Mouse (Mus musculus): ENCODE measurements around the gene Snhg11.

The Snhg11 gene

DNA sequence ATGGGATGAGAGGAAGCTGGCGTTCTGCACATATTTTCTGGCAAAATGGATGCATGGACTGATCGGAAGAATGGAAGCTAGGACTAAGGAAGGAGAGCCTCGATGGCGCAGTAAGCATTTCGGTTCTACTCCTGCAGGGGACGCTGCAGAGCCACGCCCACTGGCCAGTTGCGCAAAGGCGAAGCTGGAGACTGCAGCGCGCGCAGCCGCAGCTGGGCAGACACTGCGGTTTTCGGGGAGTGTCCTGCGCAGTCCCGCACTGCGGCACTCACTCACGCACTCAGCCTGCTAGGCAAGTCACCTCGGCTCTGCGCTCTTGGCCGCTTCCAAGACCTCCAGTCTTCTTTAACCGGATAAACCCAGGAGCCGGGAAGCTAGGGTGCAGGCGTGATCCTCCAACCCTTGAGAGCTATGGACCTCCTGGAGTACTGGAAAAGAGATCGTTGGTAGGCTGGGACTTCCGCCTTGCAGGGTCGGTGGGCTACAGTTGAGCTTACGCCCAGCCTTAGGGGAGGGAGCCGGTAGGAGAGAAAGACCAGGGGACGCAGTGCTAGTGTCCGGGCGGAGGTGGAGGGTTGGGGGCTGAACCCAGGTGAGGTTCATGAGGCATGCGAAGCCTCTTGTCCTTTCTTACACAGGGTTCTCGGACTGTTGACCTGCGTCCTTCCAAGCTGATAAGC, at the start of gene Snhg11:
TSS of gene Snhg11 (plus strand) at position 196 of the 680 bp plus-strand sequence.
- peak; percentile 86 for DNase-seq (ENCODE audit: low spot score)

DNA sequence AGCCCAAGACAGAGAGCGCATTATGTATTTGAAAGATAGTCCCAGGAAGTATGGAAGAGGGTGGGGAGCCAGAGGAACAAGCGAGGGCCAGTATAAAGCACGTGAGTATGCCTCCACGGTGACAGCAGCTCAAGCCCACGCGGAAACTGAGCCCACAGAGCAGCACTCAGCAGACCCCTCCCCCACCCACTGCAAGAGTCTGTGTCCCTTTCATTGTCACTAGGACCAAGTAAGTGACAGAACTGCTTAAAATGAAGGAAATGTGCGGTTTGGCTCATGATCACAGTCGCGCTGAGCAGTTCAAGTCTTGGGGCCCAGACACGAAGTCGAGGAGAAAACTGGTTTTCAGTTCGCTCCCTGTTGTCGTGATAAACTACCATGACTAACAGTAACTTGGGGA, 41.1 kb upstream of the Snhg11 start:
- no peak for DNase-seq (ENCODE audit: low spot score)

DNA sequence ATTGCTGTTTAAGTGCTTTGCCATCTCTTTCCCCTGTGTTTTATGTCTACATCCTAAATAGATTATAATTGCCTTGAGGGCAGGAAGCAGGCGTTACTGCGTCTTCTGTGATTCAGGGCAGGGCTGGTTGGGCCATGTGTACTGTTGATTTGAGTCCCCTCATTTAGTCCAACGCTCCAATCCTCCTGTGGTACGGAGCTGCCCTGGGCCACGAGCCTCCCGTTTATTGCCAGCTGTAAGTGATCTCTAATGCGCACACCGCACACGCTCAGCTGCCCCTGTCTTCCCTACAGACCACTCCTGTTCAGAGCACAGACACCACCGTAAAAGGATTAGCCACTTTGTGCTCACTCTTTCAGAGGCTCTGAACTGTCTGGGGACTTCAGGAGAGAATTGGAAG, 37.7 kb upstream of the Snhg11 start:
- no peak for DNase-seq (ENCODE audit: low spot score)

DNA sequence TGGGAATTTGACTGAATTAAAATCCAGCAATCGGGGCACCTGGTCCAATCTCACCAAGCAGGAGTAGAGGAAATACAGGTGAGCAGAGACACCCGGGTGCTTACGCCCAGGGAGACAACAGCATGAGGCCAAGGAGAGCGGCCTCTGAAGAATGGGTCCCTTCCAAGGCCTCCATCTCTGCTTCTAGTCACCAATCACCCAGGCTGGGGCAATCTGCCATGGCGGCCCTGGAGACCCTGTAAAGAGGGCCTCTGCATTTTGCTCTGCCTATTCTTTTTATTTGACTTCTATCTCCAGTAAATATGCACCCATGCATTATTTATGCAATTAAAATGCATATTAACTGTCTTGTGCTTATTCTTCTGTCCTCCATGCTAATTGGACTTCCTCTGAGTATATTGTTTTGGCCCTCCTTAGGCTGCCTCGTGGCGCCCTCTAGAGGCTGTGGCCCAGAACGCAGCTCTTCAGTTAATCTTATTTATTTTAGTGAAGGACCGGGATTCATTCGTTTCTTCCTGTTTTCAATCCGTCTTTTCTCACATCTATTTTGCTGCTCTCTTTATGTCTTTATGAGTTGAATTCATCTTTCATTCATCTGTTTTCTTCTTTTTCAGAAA, 35.4 kb upstream of the Snhg11 start:
- DNase-seq (ENCODE audit: low spot score) = peak; percentile 78

DNA sequence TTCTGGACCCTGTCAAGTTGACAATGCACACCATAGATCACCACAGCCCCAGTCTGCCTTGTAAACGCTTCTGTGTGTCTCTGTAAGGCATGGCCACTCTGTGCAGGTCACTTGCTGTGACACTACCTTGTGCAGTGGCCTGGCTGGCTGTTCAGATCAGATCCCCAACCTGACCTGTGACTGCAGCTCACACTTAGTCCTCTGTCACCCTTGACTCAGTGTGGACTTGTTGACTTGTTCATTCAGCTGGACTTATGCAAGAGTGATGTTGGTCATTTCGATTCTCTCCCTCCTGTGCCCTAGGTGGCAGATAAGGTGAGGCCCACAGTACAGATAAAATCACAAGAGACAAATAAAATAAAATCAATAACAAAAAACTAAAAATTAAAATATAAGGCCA, 34.1 kb upstream of the Snhg11 start:
- no peak for DNase-seq (ENCODE audit: low spot score)

DNA sequence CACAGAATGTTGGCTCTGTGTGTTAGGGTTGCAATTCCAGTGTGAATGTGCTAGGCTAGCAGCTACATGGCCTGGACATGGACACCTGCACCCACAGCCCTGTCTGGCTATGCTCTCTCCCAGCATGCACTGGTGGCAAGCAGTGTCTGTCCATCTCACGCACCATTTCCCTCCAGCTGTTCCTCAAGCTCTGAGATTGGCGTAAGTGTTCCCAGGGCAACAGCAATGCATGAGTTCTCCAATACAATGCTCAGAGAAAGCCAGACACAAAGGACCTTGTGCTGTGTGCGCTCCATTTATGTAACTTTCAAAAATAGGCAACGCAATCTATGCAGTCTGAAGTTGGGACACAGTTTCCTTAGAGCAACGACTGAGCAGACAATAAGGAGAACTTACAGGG, 31.9 kb upstream of the Snhg11 start:
- peak; percentile 77 for DNase-seq (ENCODE audit: low spot score)

DNA sequence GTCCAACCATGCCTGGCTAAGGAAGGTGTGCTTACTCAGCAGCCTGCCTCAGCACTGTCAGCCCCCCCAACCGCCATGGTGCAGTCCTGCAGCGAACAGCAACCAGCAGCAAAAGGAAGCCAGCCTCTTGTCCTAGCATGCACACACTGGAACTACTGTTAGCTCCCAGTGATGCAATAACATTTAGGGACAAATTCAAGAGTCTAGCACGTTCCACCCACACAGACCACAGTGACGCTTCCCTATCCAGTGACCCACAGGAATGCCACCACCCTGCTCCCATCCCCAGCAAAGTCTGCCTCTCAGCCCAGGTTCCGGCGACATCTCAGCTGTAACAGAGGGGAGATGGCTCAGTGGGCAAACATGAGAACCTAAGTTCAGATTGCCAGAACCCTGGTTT, 29.0 kb upstream of the Snhg11 start:
- no peak for DNase-seq (ENCODE audit: low spot score)

DNA sequence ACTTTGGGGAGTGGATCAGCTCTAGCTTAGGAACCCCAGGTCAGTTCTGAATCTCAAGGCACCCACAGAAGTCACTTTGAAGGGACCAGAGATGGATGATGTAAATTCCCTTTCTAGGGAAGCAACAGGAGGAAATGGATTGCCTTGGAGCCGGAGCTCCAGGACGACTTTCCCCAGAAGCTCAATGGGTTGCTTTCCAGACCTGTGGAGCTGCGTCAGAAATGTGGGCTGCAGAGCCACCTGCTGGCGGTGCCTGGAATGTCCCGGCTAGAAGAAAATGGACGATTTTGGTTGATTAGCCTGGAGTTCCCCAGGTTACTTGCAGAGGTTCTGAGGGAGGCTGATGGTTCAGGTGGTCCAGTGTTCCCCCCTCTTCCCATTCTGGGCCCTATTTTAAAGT, 27.6 kb upstream of the Snhg11 start:
- peak; percentile 79 for DNase-seq (ENCODE audit: low spot score)

DNA sequence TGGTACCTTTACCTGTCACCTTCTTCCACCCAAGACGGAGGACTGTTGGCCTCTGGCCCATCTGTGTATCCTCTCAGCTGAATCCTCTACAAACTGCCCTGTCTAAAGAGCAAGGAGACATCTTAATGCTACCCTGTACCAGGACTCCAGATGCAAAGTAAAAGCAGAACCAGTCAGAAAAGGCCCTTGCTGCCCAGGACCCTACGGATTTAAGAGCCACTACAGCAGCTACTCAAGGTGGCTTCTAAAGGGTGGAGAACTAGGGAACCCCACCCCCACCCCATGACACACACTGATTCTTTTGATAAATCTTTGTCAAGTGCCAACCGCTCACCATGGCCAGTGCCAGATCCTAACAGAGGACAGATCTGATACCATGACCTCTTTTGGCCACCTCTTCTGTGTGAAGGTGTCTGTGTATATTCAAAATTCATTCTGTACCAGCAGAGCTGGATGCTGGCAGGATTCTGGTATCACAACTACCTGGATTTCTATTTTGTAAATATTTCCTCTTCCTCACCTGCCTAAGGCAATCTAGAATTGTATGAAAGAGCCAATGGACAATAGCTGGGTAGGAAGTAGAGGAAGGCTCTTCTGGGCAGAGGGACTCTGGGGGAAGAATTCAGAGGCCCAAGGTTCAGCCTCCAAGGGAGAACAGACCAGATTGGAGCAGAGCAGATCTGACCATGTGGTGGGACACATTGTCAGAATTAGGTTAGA, 22.5 kb upstream of the Snhg11 start:
- no peak for DNase-seq (ENCODE audit: low spot score)

DNA sequence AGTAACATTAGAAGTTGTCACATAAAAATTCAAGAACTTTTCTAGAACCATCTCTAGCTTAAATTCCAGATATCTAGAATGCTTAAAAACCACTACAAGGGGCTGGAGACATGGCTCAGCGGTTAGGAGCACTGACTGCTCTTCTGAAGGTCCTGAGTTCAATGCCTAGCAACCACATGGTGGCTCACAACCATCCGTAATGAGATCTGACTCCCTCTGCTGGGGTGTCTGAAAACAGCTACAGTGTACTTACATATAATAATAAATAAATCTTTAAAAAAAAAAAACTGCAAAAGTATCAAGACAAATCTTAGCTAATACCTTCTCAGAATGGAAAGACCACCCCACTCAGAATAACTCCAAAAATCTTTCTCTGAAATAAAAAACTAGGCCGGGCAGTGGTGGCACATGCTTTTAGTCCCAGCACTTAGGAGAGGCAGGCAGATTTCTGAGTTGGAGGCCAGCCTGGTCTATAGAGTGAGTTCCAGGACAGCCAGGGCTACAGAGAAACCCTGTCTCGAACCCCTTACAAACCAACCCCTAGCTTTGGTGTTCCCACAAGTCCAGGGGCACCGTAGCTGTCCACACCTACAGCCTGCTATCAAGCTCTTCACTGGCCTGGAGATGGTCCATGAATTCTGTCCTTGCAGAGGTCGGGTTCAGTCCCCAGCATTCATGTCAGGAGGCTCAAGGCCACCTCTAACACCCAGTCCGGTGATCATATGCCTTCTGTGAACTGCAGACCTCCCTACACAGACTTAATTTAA, 20.9 kb upstream of the Snhg11 start:
- DNase-seq (ENCODE audit: low spot score) = no peak

DNA sequence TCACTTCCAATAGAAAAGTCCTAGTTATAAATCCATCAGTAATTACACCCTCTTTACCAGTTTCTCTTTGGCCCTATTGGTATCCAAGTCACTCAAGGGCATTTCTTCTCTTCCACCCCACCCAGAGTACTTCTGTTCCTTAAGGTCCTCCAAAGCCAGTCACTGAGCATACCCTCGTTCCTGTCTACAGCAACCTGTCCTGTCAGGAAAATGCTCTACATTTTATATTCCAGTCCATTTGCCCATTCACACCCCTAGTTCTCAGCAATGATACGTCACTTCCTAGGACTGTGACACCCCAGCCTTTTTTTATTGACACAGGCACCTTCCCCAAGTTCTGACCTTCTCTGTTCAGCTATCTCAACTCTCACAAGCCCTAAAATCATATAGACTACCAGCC, 20.2 kb upstream of the Snhg11 start:
- no peak for DNase-seq (ENCODE audit: low spot score)

DNA sequence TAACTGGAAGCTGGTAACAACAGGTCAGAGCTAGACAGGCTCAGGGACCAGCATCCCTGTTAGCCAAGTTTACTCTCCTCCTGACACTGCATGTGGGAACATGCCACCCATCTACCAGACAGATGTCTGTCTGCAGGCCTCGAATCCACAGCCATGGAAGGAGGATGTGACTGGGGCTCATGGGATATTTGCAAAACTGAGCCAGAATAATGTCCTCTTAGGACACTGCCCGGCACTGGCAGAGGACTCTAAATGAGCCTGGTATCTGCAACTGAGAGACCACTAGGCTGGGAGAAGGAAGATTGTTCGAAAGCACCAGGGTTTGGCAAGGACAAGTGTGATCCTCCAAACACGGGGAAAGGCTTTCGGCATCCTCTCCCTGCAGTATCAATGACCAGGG, 19.3 kb upstream of the Snhg11 start:
- no peak for DNase-seq (ENCODE audit: low spot score)

DNA sequence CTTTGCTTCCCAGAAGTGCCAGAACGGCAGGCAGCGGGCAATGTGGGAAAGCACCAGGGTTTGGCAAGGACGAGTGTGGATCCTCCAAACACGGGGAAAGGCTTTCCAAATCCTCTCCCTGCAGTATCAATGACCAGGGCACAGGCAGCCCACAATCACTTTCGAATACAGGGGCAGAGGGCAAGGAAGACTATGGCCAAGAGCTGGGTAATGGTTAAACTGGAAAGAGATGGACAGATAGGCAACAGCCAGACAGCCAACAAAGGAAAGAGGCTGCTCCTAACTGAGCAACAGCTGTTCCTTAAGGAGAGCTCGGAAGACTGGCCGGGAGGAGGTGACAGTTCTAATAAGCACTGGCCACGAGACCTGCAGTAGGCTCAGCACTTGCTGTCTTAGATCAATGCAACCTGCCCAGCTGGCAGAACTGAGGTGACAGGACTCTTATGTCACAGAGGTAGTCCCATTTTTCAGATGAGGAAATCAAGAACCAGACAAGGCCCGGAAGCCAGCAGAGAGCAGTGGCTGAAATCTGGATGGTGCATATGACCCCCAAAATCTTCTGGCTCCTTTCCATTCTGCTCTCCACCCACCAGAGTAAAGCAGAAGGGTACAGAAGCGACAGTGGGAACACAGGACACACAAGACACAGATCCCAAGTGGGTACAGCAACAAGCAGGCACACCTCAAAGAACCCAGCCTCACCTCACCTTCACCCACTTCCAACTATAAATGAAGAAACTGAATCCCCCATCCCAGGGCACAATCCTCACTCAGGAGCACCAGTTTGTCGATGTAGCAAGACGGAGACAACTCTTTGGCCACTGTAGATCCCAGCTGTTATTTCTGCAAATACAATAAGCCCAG, 15.4 kb upstream of the Snhg11 start:
- DNase-seq (ENCODE audit: low spot score) = no peak

DNA sequence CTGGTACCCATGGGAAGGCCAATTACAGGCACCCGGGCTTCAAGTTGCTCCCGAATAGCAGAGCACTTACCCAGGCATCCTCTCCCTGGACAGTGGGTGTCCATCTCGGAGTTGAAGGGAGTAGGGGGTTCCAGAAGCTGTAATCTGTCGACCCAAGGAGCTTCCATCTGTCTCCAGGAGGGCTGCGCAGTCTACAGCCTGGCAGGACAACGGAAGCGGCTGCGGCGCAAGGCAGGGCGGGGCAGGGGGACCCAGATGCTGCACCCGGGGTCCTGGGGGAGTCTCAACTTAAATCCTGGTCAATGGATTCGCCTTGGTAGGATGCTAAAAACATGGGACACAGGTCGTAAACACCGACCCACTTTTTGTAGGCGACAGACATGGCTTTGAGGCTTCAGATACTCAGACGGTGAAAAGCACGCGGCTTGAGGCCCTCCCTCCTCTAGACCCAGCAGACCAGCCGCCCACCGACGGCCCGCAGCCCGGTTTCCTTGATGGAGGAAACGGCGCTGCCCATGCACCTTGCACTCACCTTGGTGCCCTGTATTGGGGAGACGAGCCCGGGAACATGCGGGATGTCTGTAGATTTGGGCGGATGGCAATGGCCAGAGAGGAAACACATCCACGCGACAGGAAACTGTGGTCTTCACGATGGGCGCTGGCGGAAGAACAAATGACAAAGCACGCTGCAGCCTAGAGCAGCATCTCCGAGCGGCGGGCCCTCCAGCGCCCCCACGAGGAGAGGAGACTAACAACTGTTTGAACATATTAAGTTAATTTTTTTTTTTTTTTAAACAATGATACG, 14.4 kb upstream of the Snhg11 start:
- DNase-seq (ENCODE audit: low spot score) = peak; percentile 95

DNA sequence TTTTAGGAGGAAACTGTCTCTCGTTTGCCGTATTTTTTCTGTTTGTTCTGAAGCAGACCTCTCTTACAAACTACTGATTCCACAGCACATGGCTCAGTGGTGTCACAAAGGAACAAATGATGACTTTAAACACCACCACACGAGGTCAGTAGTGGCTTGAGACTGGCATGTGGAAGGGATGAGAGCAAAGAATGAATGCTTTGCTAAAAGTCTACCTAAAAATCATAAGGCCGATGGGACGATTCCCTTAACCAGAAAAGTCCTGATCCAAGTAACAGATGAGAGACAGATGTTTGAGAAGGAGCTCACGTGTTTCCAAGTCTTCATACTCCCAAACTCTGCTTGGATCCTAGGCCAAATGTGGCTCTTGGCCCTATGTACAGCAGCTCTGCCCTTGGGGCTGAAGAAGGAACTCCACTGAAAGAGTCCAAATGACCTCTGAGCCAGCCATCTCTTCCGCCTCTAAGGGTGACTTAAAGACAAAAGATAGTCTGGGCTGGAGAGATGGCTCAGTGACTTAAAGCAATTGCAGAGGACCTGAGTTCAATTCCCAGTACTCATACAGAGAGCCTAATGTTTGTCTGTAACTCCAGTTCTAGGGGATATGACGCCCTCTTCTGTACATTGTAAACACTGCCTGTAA, 13.6 kb upstream of the Snhg11 start:
- DNase-seq (ENCODE audit: low spot score) = no peak

DNA sequence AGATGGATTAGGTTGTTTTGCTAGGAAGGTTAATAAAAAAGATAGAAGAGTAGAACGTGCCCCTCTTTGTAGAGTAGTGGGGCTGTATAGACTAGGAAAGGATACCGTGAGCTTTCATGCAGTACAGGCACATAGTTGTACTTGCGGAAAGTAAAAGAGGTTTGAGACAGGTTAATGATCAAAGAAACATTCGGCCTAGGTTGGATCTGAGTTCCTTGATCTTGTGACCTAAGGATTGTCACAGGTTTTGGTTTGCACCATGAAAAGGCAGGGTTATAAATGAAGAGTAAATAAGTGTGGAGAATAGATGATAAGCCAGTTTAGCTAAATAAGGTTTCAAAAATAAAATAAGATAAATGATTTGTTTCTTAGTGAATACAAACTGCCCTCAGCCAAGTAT, 11.3 kb upstream of the Snhg11 start:
- DNase-seq (ENCODE audit: low spot score) = no peak

DNA sequence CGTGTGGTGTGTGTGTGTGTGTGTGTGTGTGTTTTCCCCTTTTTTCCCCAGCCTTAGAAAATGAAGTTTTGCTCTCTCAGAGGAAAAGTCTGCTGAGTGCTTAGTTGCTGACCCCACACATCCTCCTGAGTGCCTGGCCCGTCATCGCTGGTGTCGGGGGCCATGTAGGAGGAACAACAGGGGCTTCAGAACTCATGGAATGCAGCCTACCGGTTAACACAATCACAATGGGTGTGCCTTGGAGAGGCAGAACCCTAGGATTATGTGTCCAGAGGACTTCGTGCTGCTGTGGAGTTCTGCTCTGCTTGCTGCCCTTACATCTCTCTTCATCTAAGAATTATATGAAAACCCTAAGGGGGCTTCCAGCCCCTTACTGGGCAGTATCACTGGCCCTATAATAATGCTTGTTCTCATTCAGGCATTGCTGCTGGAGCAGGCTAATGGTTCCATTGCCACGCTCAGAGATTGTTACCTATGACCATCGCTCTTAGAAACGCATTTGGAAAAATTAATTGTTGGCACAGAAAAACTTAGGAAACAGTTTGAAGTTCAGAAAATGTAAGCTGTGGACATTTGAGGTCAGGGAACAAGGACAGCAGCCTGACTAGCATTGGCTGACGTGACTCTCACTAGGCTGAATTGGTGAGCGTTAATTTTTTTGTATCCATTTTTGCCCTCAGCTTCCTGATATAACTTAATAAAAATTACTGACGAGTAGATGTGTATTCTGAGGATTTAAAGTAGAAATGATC, 10.2 kb upstream of the Snhg11 start:
- no peak for DNase-seq (ENCODE audit: low spot score)

DNA sequence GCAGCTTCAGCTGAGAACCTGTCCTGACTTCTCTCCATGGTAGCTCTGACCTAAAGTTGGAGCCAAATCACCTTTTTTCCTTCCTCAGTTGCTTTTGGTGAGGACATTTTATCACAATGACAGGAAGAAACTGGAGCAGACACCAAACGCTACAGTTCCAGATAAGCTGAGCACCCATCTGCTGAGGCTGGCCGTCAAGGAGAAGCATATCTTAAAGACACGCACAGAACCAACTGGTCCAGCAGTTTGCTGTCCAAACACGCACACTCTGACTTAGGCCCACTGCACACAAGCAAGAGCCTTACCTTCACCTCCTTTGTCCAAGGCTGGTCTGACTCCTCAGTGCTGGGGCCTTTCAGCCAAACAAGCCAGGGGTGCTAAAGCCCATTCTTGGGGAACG, 7.8 kb upstream of the Snhg11 start:
- DNase-seq (ENCODE audit: low spot score) = no peak

DNA sequence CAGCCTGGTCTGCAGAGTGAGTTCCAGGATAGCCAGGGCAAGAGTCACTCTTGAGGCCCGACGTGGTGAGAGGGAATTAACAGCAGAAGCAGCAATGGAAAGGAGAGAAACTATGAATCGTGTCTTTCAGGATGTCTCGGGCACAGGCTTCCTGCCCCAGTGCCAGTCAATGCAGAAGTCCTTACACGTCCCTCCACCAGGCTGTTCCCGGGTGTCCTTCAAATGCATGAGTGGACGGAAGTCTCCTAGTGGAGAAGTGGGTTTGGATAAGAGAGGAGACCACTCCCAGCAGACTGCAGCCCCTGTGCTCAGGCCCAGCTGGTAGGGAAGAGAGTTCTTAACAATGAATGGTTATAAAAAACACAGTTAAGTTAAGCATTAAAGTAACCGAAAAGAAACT, 7.1 kb upstream of the Snhg11 start:
- DNase-seq (ENCODE audit: low spot score) = no peak

All from embryo, embryonic 10.5 days (tissue).